Mouse (Mus musculus) ovary, postnatal 10 days (tissue): Measurements from ENCODE around the gene Selp.

Experiments
- DNase-seq: peaks from one replicate; pipeline ENCODE4 v3.0.0; 2022; ENCODE audit warnings: low spot score

The Selp gene

GRCm38 (mm10) chr1:164114947-164115493 lies at the start of gene Selp:
Gene Selp, plus strand, starts transcription at chr1:164115264.
- no peak for DNase-seq

- no peak for DNase-seq
These were observed 45.8 kb upstream of the Selp start for GRCm38 (mm10) chr1:164069261-164069660.

GRCm38 (mm10) chr1:164070461-164070860 lies 44.6 kb upstream of the Selp start:
- no peak for DNase-seq

- DNase-seq = no peak
These were observed 44.0 kb upstream of the Selp start for GRCm38 (mm10) chr1:164071111-164071510.

- DNase-seq = no peak
These were observed 43.1 kb upstream of the Selp start for GRCm38 (mm10) chr1:164072001-164072400.

- DNase-seq = no peak
These were observed 42.0 kb upstream of the Selp start for GRCm38 (mm10) chr1:164073091-164073490.

- DNase-seq = no peak
These were observed 41.3 kb upstream of the Selp start for GRCm38 (mm10) chr1:164073803-164074202.

GRCm38 (mm10) chr1:164074606-164075140 lies 40.4 kb upstream of the Selp start:
- no peak for DNase-seq

- DNase-seq = no peak
These were observed 39.6 kb upstream of the Selp start for GRCm38 (mm10) chr1:164075416-164075815.

GRCm38 (mm10) chr1:164076441-164076840 lies 38.6 kb upstream of the Selp start:
- no peak for DNase-seq

- no peak for DNase-seq
These were observed 38.0 kb upstream of the Selp start for GRCm38 (mm10) chr1:164077031-164077430.

GRCm38 (mm10) chr1:164078323-164078741 lies 36.7 kb upstream of the Selp start:
- DNase-seq = no peak

- no peak for DNase-seq
These were observed 36.0 kb upstream of the Selp start for GRCm38 (mm10) chr1:164079091-164079490.

- no peak for DNase-seq
These were observed 32.0 kb upstream of the Selp start for GRCm38 (mm10) chr1:164083046-164083445.

- DNase-seq = no peak
These were observed 28.3 kb upstream of the Selp start for GRCm38 (mm10) chr1:164086797-164087196.

GRCm38 (mm10) chr1:164087872-164088271 lies 27.2 kb upstream of the Selp start:
- no peak for DNase-seq

- DNase-seq = no peak
These were observed 18.3 kb upstream of the Selp start for GRCm38 (mm10) chr1:164096780-164097179.

- DNase-seq = no peak
These were observed 17.2 kb upstream of the Selp start for GRCm38 (mm10) chr1:164097911-164098310.

- no peak for DNase-seq
These were observed 16.7 kb upstream of the Selp start for GRCm38 (mm10) chr1:164098372-164098771.

- no peak for DNase-seq
These were observed 5.3 kb upstream of the Selp start for GRCm38 (mm10) chr1:164109763-164110162.

- DNase-seq = no peak
These were observed 4.3 kb upstream of the Selp start for GRCm38 (mm10) chr1:164110591-164111329.

GRCm38 (mm10) chr1:164114280-164114679 lies 784 bp upstream of the Selp start:
- DNase-seq = no peak

GRCm38 (mm10) chr1:164115647-164116046 lies 583 bp downstream of the Selp start:
- DNase-seq = no peak

- no peak for DNase-seq
These were observed 2.8 kb downstream of the Selp start for GRCm38 (mm10) chr1:164117869-164118268.
